8 mouse cellular contexts compared by ENCODE assay signal in the genomic region with DNA sequence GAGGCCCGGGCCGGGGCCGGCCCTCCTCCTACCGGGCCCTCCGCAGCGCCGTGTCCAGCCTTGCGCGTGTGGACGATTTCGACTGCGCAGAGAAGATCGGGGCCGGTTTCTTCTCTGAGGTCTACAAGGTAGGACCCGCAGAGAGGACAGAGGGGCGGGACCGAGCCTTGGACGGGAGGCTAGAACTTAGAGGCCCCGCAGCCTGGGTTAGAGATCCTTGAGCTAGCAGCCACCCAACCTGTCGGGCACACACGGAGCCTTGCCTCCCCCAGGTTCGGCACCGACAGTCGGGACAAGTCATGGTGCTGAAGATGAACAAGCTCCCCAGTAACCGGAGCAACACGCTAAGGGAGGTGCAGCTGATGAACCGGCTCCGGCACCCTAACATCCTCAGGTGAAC. TPM values are rescaled to one million over a fixed set of nuclear protein-coding genes. Genes with fewer than 3 reads are reported as not detected.
DNase-seq lines count a peak whose midpoint lies in the region; ATAC-seq and TF ChIP-seq lines count a peak whose summit lies in the region.

No protein-coding gene starts in this region.

- under 1% methylated on average over 25 of the region's 28 CpGs for WGBS in hindbrain, embryonic 13.5 days
- 7% methylated on average over 28 of the region's 28 CpGs for WGBS in lung, postnatal 0 days

- H3K9me3 ChIP-seq in hindbrain, embryonic 13.5 days = no peaks in the 10 kb centered on the region
- no peaks in the 10 kb centered on the region for H3K9me3 ChIP-seq in lung, postnatal 0 days (ENCODE audit: low read length)

- H3K4me2 ChIP-seq in hindbrain, embryonic 13.5 days = peak overlapping the region; percentile 97
- H3K4me2 ChIP-seq in lung, postnatal 0 days (replicated peaks; ENCODE audit: low read depth, low read length) = peak overlapping the region; percentile 93

- DNase-seq in frontal cortex, postnatal 25 days (ENCODE audit: low spot score in 2 of 2) = no peak
- peak; percentile 43 to 51 for DNase-seq in B cell, adult 2 months
- DNase-seq in embryo, embryonic 10 days (ENCODE audit: low spot score) = peak; percentile 41
- DNase-seq in lung, postnatal 0 days (ENCODE audit: low spot score) = peak; percentile 42
- peak; percentile 73 for DNase-seq in testis, postnatal 10 days (ENCODE audit: low spot score)
- no peak for DNase-seq in Muller cell, postnatal 12 days (ENCODE audit: inconsistent ontology term)

- no peak for TF ChIP-seq CTCF in lung, postnatal 0 days (IDR thresholded peaks at IDR 0.05)

- peaks cover 39% of the 10 kb centered on the region for H3K36me3 ChIP-seq in hindbrain, embryonic 13.5 days
- 0 out of 2 replicates have a peak, but pooled peaks cover 8% of the 10 kb centered on the region for H3K36me3 ChIP-seq in lung, postnatal 0 days (ENCODE audit: insufficient read depth, low read length)

- H3K27me3 ChIP-seq in hindbrain, embryonic 13.5 days = no peaks in the 10 kb centered on the region
- no peaks in the 10 kb centered on the region for H3K27me3 ChIP-seq in lung, postnatal 0 days (replicated peaks; ENCODE audit: insufficient read depth, low read length)

- no peak for TF ChIP-seq EP300 in lung, postnatal 0 days (IDR thresholded peaks at IDR 0.05)

- H3K27ac ChIP-seq in hindbrain, embryonic 13.5 days = peak overlapping the region; percentile 97
- peak overlapping the region; percentile 92 for H3K27ac ChIP-seq in lung, postnatal 0 days (ENCODE audit: low read length)

- H3K4me3 ChIP-seq in hindbrain, embryonic 13.5 days = peak overlapping the region; percentile 99
- H3K4me3 ChIP-seq in lung, postnatal 0 days (ENCODE audit: low read depth, low read length) = peak overlapping the region; percentile 96

- peak; percentile 1; the same call in 1 of the 2 replicates for ATAC-seq in frontal cortex, adult (ENCODE audit: low TSS enrichment)
- peak; percentile 8; the same call in 1 of the 2 replicates for ATAC-seq in hindbrain, embryonic 13.5 days (ENCODE audit: low FRiP score)
- no peak for ATAC-seq in lung, postnatal 0 days

- peaks cover 17% of the 10 kb centered on the region for H3K4me1 ChIP-seq in hindbrain, embryonic 13.5 days (replicated peaks)
- H3K4me1 ChIP-seq in lung, postnatal 0 days (ENCODE audit: insufficient read depth, low read depth, low read length) = no peaks in the 10 kb centered on the region

- H3K9ac ChIP-seq in hindbrain, embryonic 13.5 days = peak overlapping the region; percentile 99
- H3K9ac ChIP-seq in lung, postnatal 0 days (replicated peaks; ENCODE audit: low read depth) = peak overlapping the region; percentile 98

RNA-seq across cellular contexts. Expression of a gene that starts 1.8 kb away (rescaled TPM):
- 8.7 and 9.7 TPM in 2 replicates for polyA plus RNA-seq in hindbrain, embryonic 13.5 days (2015; fragmentation: Nextera tagmentation; extraction: Ambion mirVana)
- polyA plus RNA-seq in lung, postnatal 0 days (2015; fragmentation: Nextera tagmentation; extraction: Ambion mirVana) = 7.3 and 8.0 TPM in 2 replicates

RNA-seq across cellular contexts. Expression of a gene that starts 10.9 kb away (rescaled TPM):
- 3.5 and 4.7 TPM in 2 replicates for polyA plus RNA-seq in hindbrain, embryonic 13.5 days (2015; fragmentation: Nextera tagmentation; extraction: Ambion mirVana)
- polyA plus RNA-seq in lung, postnatal 0 days (2015; fragmentation: Nextera tagmentation; extraction: Ambion mirVana) = 2.7 and 3.1 TPM in 2 replicates

RNA-seq across cellular contexts. Expression of a gene that starts 14.6 kb away (rescaled TPM):
- 0.71 and 1.4 TPM in 2 replicates for polyA plus RNA-seq in hindbrain, embryonic 13.5 days (2015; fragmentation: Nextera tagmentation; extraction: Ambion mirVana)
- polyA plus RNA-seq in lung, postnatal 0 days (2015; fragmentation: Nextera tagmentation; extraction: Ambion mirVana) = 4.6 and 6.8 TPM in 2 replicates

RNA-seq across cellular contexts. Expression of a gene that starts 40.0 kb away (rescaled TPM):
- not detected in 2 replicates for polyA plus RNA-seq in hindbrain, embryonic 13.5 days (2015; fragmentation: Nextera tagmentation; extraction: Ambion mirVana)
- not detected in 2 replicates for polyA plus RNA-seq in lung, postnatal 0 days (2015; fragmentation: Nextera tagmentation; extraction: Ambion mirVana)

RNA-seq across cellular contexts. Expression of a gene that starts 49.2 kb away (rescaled TPM):
- 65.1 and 69.0 TPM in 2 replicates for polyA plus RNA-seq in hindbrain, embryonic 13.5 days (2015; fragmentation: Nextera tagmentation; extraction: Ambion mirVana)
- polyA plus RNA-seq in lung, postnatal 0 days (2015; fragmentation: Nextera tagmentation; extraction: Ambion mirVana) = 81.0 and 82.7 TPM in 2 replicates

Comparison
In these comparisons a context has a peak if more than half of its experiments do, and no peak if none do; other contexts are left out.
1. DNase-seq: peak in B cell, adult 2 months (2 of 2), embryo, embryonic 10 days (single experiment), lung, postnatal 0 days (single experiment) and testis, postnatal 10 days (single experiment); none in frontal cortex, postnatal 25 days (0 of 2) and Muller cell, postnatal 12 days (single experiment).